Mouse (Mus musculus): ENCODE data around the gene Gtse1. TPM values are rescaled to one million over a fixed set of nuclear protein-coding genes. Genes with fewer than 3 reads are reported as not detected.

Gtse1 gene
- total RNA-seq, 2 experiments from 2014 or later, result 4.8 to 5.6 TPM

DNA sequence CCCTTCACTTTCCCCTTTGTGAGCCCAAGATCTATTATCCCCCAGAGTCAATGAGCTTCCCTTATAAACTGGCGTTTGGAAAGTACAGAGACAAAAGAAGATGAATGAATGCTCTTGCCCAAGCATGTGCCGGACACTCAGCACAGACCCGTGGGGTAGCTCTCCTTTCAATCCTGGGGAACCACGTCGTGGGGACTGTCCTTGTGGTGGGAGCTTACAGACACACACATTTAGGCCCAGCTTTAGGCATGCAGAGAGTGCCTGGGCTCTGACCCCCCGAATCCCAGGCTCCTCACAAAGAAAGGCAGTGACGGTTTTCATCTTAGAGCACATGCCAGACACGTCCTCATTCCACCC is 60.3 kb downstream of the Gtse1 start:
- no peak for DNase-seq (ENCODE audit: low spot score in 2 of 2)

GRCm38 (mm10) chr15:85921855-85922254 is 62.3 kb downstream of the Gtse1 start:
- no peak for DNase-seq (ENCODE audit: low spot score in 2 of 2)

Other genes starting within 250 kb of the Gtse1 start
- 1 to 10 TPM; 6.9 to 9.3 TPM for gene Ppara, start 124.8 kb upstream of the Gtse1 start, total RNA-seq (2021)
- 10 to 100 TPM; 27.1 to 31.0 TPM for gene Cdpf1, start 48.0 kb upstream of the Gtse1 start, total RNA-seq (2021)
- under 1 TPM; 0.34 to 0.39 TPM for gene Pkdrej, start 38.0 kb upstream of the Gtse1 start, total RNA-seq (2021)
- gene Ttc38, start 27.4 kb upstream of the Gtse1 start, total RNA-seq (2021), result 1 to 10 TPM; 4.2 to 6.2 TPM
- 10 to 100 TPM; 27.7 to 34.3 TPM for gene Trmu, start 19.6 kb downstream of the Gtse1 start, total RNA-seq (2021)
- 1 to 10 TPM; 1.6 to 1.7 TPM for gene Celsr1, start 174.0 kb downstream of the Gtse1 start, total RNA-seq (2021)
- gene Gramd4, start 197.9 kb downstream of the Gtse1 start, total RNA-seq (2021), result 10 to 100 TPM; 11.0 to 12.3 TPM